Mouse (Mus musculus): ENCODE measurements around the gene Ccn1. TPM values are rescaled to one million over a fixed set of nuclear protein-coding genes. Genes with fewer than 3 reads are reported as not detected.

The Ccn1 gene
- polyA plus RNA-seq, 1 experiment: 7.8 TPM

DNA sequence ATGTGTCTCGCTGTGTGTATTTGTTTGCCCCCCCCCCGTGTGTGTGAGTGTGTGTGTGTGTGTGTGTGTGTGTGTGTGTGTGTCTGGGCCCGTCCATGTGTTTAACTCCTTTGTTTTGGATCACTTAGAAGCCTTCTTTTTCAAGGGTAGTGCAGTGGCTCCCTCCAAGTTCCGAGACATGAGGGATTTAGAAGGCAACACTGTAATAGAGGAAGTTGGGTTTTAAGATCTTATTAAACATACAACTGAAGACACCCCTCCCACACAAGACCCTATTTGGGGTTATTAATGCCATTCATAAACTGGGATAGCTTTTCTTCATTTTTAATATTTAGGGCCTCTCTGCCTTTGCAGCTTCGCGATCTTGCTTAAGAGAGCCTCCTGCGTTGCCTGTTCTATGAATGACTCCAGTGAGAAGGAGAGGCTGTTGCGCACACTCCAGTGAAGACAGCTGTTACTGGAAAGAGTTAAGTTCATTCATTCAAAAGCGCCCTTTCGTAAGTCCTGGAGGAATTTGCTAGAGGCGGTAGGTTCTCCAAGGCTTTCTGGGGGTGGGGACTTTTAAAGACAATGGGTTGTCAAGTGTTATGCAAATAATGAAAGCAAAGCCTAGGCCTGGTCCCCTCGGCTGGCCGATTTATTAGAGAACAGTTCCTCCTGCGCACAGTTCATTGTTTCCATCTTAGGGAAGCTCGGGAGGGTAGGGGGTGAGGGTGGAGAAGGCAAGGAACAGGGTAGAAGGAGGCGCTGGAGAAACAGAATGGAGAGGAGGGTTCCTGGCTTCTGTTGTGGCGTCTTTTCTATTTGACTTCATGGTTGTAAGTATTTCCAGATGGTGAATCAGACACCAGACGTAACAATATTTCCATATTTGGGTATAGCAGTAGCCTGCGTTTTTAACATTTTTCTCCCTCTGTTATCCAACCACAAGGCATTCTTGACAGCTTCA is 1.5 kb upstream of the Ccn1 start:
- DNase-seq (ENCODE audit: extremely low spot score in 1 of 2, low spot score in 1 of 2): peak in 1 of 2 experiments; percentile 54

DNA sequence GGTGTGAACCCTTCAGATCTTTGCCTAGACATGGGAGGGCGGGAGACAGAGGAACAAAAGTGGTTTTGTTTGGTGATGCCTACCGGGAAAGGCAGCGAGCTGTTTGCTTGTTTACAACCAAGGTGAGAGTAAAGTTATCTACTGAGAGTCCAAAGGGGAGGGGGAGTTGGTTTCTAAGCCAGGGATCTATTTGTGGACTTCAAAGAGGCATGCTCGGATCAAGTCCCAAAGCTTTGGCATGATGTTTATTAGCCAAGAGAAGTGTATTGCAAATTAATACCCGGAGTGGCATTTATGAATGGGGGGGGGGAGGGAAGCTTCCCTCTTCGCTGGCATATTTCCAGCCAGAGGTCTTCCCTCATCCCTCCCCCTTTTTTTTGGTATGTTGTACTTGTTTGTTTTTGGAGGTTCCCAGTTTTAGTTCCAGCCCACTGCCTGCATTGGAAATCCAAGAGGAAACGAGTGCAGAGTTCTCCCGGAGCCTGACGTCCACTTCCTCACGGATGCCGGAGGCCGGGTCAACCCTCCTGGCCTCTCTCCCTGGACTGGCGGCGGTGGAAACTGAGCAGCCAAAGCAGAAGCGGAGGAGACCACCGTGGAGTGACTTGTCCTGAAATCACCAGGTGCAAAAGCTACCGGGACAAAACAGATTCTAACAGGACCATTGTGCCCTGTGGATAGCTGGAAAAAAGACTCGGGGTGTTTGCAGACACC is 674 bp upstream of the Ccn1 start:
- DNase-seq (ENCODE audit: extremely low spot score in 1 of 2, low spot score in 1 of 2): no peak

DNA sequence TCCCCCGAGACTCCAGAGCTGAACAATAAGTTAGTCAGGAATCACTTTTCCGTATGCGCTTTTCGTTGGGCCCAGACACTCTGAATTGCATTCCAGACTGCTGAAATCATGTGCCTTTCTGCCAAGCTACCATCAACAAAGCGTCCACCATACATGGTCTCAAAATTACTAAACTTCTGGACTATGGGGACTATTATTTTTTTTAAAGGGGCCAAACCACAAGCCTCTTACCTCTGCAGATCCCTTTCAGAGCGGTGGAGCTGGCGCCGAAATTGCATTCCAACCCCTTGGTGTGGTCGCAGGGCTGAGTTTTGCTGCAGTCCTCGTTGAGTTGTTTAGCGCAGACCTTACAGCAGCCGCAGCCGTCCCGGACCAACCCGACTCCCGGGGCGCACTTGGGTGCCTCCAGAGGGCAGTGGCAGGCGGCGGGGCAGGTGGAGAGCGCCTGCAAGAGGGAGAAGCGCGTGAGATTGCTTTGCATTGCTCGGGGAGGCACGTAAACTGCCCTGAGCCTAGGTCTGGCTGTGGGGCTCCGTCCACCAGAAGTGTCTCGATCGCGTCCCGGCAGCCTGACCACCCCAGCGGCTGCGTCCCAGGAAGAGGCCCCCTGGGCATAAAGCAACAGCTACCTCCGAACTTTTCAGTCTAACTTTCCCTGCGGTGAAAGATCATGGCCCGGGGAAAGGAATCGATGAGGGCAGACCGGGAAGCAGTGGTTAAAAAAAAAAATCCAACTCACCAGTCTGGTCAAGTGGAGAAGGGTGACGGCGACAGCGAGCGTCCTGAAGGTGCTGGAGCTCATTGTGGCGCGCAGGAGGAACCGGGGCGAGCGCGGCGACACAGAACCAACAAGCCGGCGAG is 560 bp downstream of the Ccn1 start:
- no peak for DNase-seq (ENCODE audit: extremely low spot score in 1 of 2, low spot score in 1 of 2)

DNA sequence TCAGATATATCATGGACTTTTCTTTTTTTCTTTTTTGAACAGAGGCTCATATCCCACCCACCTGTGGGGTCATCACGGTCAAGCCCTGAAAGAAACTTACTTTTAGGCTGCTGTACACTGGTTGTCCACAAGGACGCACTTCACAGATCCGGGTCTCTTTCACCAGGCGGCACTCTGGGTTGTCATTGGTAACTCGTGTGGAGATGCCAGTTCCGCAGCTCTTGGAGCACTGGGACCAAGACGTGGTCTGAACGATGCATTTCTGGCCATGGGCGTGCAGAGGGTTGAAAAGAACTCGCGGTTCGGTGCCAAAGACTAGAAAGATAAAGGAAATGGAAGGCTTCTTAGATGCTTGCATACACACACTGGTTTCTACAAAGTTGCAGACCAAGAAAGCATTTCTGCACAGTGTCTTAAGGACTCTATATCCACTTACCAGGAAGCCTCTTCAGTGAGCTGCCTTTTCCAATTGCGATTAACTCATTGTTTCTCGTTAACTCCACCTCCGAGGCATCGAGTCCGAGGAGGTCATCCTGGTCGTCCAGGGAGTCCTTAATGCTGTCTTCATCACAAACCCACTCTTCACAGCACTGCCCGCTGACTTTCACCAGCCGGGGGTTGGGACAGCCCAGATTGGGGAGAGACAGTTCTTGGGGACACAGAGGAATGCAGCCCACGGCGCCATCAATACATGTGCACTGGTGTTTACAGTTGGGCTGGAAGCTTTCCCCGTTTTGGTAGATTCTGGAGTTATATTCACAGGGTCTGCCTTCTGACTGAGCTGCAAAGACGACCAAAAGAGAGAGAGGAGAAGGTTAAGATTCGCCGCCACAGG is 1.5 kb downstream of the Ccn1 start:
- no peak for DNase-seq (ENCODE audit: extremely low spot score in 1 of 2, low spot score in 1 of 2)

DNA sequence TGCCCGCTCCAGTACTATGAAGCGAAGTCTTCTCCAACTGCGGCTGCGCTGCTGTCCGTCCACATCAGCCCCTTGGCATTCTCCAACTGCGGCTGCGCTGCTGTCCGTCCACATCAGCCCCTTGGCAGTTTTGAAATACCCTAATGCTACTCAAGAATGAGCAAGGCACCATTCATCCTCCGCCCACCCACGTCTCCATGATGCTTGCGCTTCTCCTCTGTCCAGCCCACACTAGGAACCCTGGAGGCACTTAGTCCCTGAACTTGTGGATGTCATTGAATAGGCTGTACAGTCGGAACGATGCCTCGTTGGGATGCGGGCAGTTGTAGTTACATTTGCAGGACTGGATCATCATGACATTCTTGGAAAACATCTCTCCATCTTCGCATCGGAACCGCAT is 2.4 kb downstream of the Ccn1 start:
- no peak for DNase-seq (ENCODE audit: extremely low spot score in 1 of 2, low spot score in 1 of 2)

DNA sequence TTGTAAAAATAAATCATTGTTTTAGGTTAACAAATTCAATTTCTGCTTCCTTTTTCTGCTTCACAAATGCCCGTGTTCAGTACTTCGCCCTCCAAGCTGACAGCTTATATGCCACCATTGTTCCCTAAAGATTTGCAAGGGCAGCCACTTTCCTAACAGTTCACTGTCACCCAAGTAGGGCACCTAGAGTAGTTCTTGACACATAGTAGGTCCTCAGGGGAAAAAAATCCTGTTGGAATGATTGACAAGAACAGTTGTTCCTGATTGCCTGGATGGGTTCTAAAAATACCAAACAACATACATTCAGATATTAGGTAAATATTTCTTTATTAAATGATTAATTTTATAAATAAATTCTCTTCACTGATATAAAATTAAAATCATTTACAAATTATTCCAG is 3.1 kb downstream of the Ccn1 start:
- DNase-seq (ENCODE audit: extremely low spot score in 1 of 2, low spot score in 1 of 2): no peak

DNA sequence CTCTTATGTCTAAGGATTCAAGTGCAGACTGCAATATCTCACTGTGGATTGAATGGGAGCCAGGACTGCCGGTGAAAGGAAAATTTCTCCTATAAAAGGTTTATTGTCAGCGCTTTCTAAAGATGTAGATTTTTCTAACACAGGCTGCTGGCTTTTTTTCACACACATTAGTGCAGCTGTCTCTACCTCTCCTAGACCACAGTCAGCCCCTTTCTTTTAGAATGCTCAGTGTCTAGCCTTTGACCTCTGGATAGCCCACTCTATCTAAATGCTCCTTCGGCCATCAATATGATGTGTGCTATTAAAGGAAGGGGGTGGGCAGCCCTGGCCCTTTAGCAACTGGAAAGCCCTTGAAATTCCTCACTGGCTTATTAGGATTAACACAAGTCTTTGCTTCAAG is 3.8 kb downstream of the Ccn1 start:
- no peak for DNase-seq (ENCODE audit: extremely low spot score in 1 of 2, low spot score in 1 of 2)

DNA sequence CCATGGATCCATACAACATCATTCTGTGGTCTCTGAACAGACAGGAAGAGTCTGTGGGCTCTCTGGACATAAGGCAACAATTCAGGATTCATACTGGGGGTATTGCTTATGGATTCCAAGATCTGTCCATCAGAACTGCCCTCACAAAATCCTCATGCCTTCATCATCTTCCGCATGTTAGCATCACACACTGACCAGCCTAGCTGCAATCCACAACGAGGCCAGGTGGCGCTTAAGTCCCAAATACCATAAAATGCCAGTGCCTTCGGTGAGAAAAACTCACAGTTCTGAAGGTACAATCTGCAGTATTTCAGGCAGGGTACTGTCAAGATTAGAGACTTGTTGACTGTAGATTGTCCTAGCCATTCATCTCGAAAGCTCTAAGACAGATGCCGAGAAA is 4.3 kb downstream of the Ccn1 start:
- no peak for DNase-seq (ENCODE audit: extremely low spot score in 1 of 2, low spot score in 1 of 2)

DNA sequence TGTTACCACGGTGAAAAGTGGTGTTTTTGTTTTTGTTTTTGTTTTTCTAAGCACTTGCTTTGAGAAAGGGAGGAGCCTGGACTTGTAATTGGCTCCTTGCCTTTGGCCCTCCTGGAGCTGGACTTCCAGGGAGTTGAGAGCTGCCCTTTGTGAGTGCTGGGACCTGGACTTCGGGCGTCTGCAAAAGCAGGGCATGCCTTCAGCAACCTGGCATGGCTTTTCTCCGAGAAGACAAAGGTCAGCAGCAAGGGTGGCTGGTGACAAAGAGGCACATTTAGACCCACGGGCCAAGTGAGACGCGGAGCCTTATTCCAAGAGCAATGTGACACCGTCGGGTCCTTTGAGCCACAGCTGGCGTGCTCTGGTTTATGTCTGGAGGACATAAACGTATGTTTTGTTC is 6.9 kb downstream of the Ccn1 start:
- no peak for DNase-seq (ENCODE audit: extremely low spot score in 1 of 2, low spot score in 1 of 2)

DNA sequence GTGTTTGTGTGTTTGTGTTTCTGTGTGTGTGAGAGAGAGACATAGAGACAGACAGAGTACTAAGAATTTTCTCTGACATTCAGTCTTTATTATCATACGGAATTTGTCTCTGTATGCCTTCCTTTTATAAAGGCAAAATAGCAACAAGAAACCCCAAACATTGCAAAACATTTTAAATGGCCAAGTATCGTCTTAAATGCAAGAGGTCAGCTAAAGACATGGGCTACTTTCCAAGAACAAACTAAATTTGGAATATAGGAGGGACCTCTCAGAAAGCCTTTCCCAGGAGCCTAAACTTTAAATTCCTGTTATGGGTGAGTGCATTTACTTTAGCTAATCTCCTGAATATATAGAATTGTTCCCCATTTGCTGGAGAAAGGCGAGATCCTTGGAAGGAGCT is 7.9 kb downstream of the Ccn1 start:
- no peak for DNase-seq (ENCODE audit: extremely low spot score in 1 of 2, low spot score in 1 of 2)

DNA sequence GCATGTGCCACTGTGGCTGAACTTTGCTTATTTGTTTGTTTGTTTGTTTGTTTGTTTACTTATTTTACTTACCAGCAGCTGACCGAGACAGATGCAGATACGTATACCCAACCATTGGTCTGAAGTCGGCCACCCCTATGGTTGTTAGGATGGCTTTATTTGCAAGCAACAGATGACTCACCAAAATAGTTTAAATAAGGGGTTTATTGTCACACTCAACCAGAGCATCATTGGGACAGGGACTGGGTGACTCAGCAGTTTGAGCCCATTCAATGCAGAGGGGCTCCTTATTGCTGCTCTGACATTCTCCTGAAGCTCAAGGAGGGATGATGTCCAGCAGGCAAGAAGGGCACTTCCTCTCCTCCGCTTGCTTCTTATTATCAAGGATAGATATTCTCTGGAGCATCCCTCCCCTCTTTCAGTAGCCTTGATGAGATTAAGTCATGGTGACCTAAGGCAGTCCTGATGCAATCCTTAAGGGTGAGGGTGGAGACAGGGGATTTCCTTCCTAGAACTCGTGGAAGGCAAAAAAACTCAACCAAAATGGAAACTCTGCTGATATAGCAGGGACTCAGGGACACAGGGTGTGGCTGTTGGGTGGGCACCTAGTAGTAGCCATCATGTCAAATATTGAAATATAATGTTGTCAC is 8.6 kb downstream of the Ccn1 start:
- no peak for DNase-seq (ENCODE audit: extremely low spot score in 1 of 2, low spot score in 1 of 2)

DNA sequence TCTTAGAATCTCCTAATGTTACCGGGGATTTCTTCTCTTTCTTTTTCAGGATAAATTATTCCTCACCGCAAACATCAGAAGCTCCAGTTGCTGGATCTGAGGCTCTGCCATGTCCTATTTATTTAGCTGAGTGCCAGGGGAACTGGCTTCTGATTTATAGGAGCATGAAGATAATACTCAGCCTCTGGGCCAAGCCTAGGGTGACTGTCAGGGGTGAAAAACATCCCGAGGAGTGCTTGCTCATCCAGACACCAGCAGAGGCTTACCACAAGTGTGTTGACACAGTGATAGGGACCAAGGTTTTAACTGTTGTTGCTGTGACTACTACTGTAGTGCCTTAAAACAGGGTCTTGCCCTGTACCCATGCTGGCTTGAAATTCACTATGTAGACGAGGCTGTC is 9.2 kb downstream of the Ccn1 start:
- DNase-seq (ENCODE audit: extremely low spot score in 1 of 2, low spot score in 1 of 2): no peak

DNA sequence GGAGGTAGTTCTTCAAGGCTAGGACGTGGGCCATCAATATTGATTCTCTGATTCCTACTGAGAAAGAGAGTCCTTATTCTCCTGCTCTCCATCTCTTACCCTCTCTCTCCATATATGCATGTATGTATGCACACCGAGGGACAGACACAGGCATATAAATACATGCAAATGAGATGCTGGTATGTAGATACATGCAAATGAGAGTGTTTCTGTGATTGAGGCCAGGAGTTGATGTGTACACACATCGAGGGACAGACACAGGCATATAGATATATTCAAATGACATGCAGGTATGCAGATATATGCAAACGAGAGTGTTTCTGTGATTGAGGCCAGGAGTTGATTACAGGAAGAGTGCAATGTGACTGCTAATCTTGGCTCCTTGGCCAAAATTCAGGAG is 9.6 kb downstream of the Ccn1 start:
- DNase-seq (ENCODE audit: extremely low spot score in 1 of 2, low spot score in 1 of 2): no peak

DNA sequence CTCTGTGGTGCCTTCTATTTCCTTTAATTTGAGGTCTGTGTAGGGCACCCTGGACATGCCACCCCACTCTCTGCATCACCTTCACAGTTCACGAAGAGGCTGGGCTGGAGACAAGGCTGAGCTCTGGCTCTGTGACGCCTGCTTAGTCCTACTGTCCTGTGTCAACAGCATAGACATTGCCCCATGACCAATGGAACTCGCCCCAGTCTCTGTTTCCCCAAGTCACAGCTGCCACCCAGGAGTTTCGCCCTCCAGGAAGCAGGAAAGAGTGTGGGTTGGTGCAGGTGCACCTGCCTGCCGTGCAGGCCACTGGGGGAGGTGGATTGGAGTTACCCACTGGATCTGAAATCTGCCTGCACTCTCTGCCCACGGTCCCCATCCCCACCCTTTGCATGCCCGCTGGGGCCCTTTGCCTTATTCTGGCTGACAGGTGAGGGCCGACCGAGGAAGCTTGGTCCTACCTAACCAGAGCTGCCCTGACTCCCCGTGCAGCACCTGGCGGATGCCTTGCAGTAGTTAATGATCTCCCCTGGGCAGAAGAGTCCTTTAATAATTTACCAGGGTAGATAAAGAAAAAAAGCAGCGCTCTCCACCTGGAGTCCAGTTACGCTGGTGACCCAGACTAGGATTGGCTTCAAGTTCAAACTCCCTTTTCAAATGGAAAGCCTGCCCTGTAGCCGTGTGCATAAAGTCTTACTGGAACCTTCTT is 15.6 kb downstream of the Ccn1 start:
- DNase-seq (ENCODE audit: extremely low spot score in 1 of 2, low spot score in 1 of 2): no peak

DNA sequence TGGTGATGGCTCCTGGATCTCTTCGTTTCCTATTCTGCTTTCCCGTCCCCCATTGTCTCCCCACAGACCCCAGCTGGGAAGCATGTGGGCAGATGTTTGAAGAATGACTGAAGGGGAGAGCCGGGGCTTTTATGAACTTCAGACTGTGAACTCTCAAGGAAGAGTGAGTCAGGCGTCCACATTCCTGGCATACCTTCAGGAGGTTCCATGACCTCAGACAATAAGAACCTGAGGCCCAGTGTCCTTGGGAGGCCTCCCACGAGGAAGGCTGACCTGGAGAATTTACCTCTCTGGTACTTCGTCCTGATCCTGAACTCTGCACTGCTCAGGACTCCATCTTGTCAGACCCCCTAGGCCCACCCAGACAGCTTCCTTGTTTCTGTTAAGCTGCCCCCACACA is 16.9 kb downstream of the Ccn1 start:
- no peak for DNase-seq (ENCODE audit: extremely low spot score in 1 of 2, low spot score in 1 of 2)

DNA sequence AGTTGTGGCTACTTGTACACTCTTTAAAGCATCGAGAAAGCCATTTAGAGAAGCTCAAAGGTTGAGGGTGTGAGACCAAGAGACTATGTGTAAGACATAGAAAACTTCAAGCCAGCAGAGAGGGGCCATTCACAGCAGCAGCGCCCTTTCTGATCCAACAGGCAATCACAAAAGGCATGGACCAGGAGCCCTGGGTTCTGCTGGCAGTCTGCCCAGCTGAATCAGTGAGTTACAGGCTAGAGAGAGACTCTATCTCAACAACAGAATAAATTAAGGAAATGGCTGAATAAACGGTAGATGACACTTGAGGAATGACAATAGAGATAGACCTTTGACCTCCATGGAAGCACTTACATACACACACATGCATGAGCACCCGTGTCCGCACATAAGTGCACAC is 21.1 kb downstream of the Ccn1 start:
- no peak for DNase-seq (ENCODE audit: extremely low spot score in 1 of 2, low spot score in 1 of 2)

DNA sequence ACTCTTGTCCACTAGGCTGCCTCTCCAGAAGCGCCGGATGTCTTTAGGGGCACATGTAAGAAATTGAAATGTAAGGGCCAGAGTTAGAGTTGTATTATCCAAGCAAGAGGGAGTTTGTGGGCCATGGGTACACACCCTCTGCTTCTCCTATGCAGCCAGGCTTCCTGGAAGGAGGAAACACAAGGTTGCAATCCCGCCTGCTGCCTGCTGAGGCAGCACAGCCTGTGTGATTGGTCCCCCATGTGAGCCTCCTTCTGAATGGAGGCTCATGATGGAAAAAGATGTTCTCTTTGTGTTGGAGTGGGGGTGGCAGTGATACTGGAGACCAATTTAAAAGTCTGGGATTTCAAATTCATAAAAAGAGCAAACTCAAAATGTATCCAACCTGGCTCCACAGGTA is 22.0 kb downstream of the Ccn1 start:
- peak in 1 of 2 experiments; percentile 35 for DNase-seq (ENCODE audit: extremely low spot score in 1 of 2, low spot score in 1 of 2)

DNA sequence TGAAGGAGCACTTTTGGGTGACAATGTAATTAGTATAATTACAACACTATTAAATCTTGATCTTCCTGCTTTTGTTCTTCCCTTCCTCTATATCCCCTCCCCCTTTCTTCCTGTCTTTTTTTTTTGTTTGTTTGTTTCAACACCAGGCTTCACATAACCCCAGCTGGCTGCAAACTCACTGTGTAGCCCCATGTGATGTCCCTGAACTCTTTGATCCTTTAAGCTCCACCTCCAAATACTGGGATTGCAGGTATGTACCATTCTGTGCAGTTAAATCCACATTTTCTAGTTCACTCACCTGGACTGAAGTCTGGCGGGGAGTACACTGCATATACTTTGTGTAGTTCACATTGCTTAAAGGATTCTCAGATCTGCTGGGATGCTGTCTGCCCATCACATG is 23.7 kb downstream of the Ccn1 start:
- DNase-seq (ENCODE audit: extremely low spot score in 1 of 2, low spot score in 1 of 2): no peak

DNA sequence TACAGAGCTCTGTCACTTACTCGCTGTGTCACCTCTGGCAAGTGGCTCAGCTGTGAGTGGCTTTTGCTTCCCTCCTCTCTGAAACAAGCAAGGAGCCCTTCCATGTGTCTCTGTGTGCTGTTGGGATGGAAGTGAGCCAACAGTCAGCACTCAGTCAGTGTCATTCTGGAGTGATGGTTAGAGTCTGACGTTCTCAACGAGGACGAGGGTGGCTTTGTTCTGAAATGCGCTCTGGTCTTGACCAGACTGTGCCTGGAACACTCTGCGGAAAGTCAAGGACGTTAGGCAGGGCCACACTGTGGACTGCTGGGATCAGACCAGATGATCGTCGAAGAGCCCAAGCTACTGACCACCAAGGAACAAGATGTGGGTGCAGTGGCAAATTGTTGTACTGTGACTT is 24.2 kb downstream of the Ccn1 start:
- no peak for DNase-seq (ENCODE audit: extremely low spot score in 1 of 2, low spot score in 1 of 2)
